Mouse (Mus musculus): ENCODE data around the gene Dnaja3. TPM values are rescaled to one million over a fixed set of nuclear protein-coding genes. Genes with fewer than 3 reads are reported as not detected.
A peak's percentile ranks its signal among the peaks of the same experiment; 100 is the strongest.

The Dnaja3 gene
- polyA plus RNA-seq, 1 experiment from 2014 or later: 65.5 TPM

GRCm38 (mm10) chr16:4611193-4611592 is 28.6 kb upstream of the Dnaja3 start:
- H3K9ac ChIP-seq: no peak overlapping the region
- 93% methylated on average over 5 of the region's 5 CpGs for WGBS

GRCm38 (mm10) chr16:4611676-4612075 is 28.1 kb upstream of the Dnaja3 start:
- H3K9me3 ChIP-seq: no peaks in the 10 kb centered on the region
- H3K9ac ChIP-seq: no peak overlapping the region
- H3K4me1 ChIP-seq: peaks cover 13% of the 10 kb centered on the region
- H3K4me3 ChIP-seq: no peak overlapping the region
- H3K4me2 ChIP-seq: no peak overlapping the region
- H3K36me3 ChIP-seq (replicated peaks): peaks cover 54% of the 10 kb centered on the region
- H3K27ac ChIP-seq: no peak overlapping the region
- 94% methylated on average over 7 of the region's 7 CpGs for WGBS
- ATAC-seq (replicated peaks): no peak
- H3K27me3 ChIP-seq (replicated peaks): no peaks in the 10 kb centered on the region

More at GRCm38 (mm10) chr16:4611193-4611592, 28.6 kb upstream of the Dnaja3 start:
- Histone ChIP-seq H3K9me3 (no peaks in the 10 kb centered on the region), H3K4me1 (peaks cover 18% of the 10 kb centered on the region), H3K27me3 (replicated peaks) (no peaks in the 10 kb centered on the region), H3K36me3 (replicated peaks) (peaks cover 50% of the 10 kb centered on the region), H3K4me3 (no peak overlapping the region), H3K4me2 (no peak overlapping the region), H3K27ac (no peak overlapping the region)
- no peak for ATAC-seq (replicated peaks)

- no peak overlapping the region for H3K4me3 ChIP-seq
- H3K4me2 ChIP-seq: no peak overlapping the region
- WGBS: 91% methylated on average over 9 of the region's 9 CpGs
- H3K4me1 ChIP-seq: no peaks in the 10 kb centered on the region
- no peak overlapping the region for H3K27ac ChIP-seq
- no peak overlapping the region for H3K9ac ChIP-seq
- ATAC-seq (replicated peaks): no peak
- H3K9me3 ChIP-seq: no peaks in the 10 kb centered on the region
- peaks cover 53% of the 10 kb centered on the region for H3K36me3 ChIP-seq (replicated peaks)
- H3K27me3 ChIP-seq (replicated peaks): no peaks in the 10 kb centered on the region
These were observed 26.1 kb upstream of the Dnaja3 start for GRCm38 (mm10) chr16:4613736-4614135.

- no peaks in the 10 kb centered on the region for H3K27me3 ChIP-seq (replicated peaks)
- peak; percentile 29; the same call in 1 of the 2 replicates for ATAC-seq (replicated peaks)
- H3K36me3 ChIP-seq (replicated peaks): peaks cover 50% of the 10 kb centered on the region
These were observed 25.1 kb upstream of the Dnaja3 start for GRCm38 (mm10) chr16:4614639-4615038.

GRCm38 (mm10) chr16:4615297-4615696 is 24.5 kb upstream of the Dnaja3 start:
- ATAC-seq (replicated peaks): no peak
- WGBS: 84% methylated on average over 1 of the region's 1 CpGs
- Histone ChIP-seq H3K9me3 (no peaks in the 10 kb centered on the region), H3K4me3 (no peak overlapping the region), H3K27ac (no peak overlapping the region), H3K36me3 (replicated peaks) (peaks cover 47% of the 10 kb centered on the region), H3K9ac (no peak overlapping the region), H3K27me3 (replicated peaks) (no peaks in the 10 kb centered on the region), H3K4me1 (no peaks in the 10 kb centered on the region), H3K4me2 (no peak overlapping the region)

More at GRCm38 (mm10) chr16:4614639-4615038, 25.1 kb upstream of the Dnaja3 start:
- Histone ChIP-seq H3K9me3 (no peaks in the 10 kb centered on the region), H3K4me1 (no peaks in the 10 kb centered on the region), H3K9ac (no peak overlapping the region), H3K27ac (no peak overlapping the region), H3K4me2 (no peak overlapping the region), H3K4me3 (no peak overlapping the region)
- WGBS: 93% methylated on average over 3 of the region's 3 CpGs

GRCm38 (mm10) chr16:4616829-4617228 is 23.0 kb upstream of the Dnaja3 start:
- Histone ChIP-seq H3K27ac (no peak overlapping the region), H3K4me2 (no peak overlapping the region), H3K9ac (no peak overlapping the region), H3K9me3 (no peaks in the 10 kb centered on the region), H3K4me1 (peaks cover 3% of the 10 kb centered on the region; the same call in 1 of the 2 replicates), H3K27me3 (replicated peaks) (no peaks in the 10 kb centered on the region), H3K36me3 (replicated peaks) (peaks cover 38% of the 10 kb centered on the region), H3K4me3 (no peak overlapping the region)
- ATAC-seq (replicated peaks): no peak
- WGBS: 81% methylated on average over 4 of the region's 4 CpGs

- Histone ChIP-seq H3K4me3 (peak overlapping the region; percentile 67), H3K4me1 (peaks cover 30% of the 10 kb centered on the region), H3K27me3 (replicated peaks) (no peaks in the 10 kb centered on the region), H3K4me2 (peak overlapping the region; percentile 65), H3K27ac (peak overlapping the region; percentile 85), H3K36me3 (replicated peaks) (peaks cover 6% of the 10 kb centered on the region; the same call in 1 of the 2 replicates), H3K9ac (peak overlapping the region; percentile 69), H3K9me3 (no peaks in the 10 kb centered on the region)
- WGBS: 17% methylated on average over 9 of the region's 9 CpGs
- ATAC-seq (replicated peaks): peak; percentile 32
These were observed 15.7 kb upstream of the Dnaja3 start for GRCm38 (mm10) chr16:4624074-4624473.

GRCm38 (mm10) chr16:4624481-4625110 is 15.2 kb upstream of the Dnaja3 start, which contains the start of gene Pam16:
TSS of gene Pam16 (minus strand) at chr16:4624988.
- Histone ChIP-seq H3K4me2 (peak within 1 kb of the TSS; percentile 65), H3K36me3 (replicated peaks) (peaks cover 6% of the 10 kb centered on the region; the same call in 1 of the 2 replicates), H3K27ac (peak within 1 kb of the TSS; percentile 85), H3K9ac (peak within 1 kb of the TSS; percentile 69), H3K9me3 (no peaks in the 10 kb centered on the region), H3K27me3 (replicated peaks) (no peaks in the 10 kb centered on the region), H3K4me3 (peak within 1 kb of the TSS; percentile 67), H3K4me1 (peaks cover 30% of the 10 kb centered on the region)
- ATAC-seq (replicated peaks): peak; percentile 87
- WGBS: under 1% methylated on average over 56 of the region's 56 CpGs

GRCm38 (mm10) chr16:4627105-4627504 is 12.7 kb upstream of the Dnaja3 start:
- H3K27me3 ChIP-seq (replicated peaks): no peaks in the 10 kb centered on the region
- WGBS: 86% methylated on average over 6 of the region's 6 CpGs
- no peak overlapping the region for H3K4me3 ChIP-seq
- H3K27ac ChIP-seq: no peak overlapping the region
- peaks cover 24% of the 10 kb centered on the region for H3K4me1 ChIP-seq
- H3K4me2 ChIP-seq: no peak overlapping the region
- ATAC-seq (replicated peaks): no peak
- no peak overlapping the region for H3K9ac ChIP-seq
- H3K36me3 ChIP-seq (replicated peaks): peaks cover 6% of the 10 kb centered on the region; the same call in 1 of the 2 replicates
- no peaks in the 10 kb centered on the region for H3K9me3 ChIP-seq

GRCm38 (mm10) chr16:4628898-4629419 is 10.8 kb upstream of the Dnaja3 start:
- H3K4me2 ChIP-seq: no peak overlapping the region
- H3K36me3 ChIP-seq (replicated peaks): peaks cover 6% of the 10 kb centered on the region; the same call in 1 of the 2 replicates
- no peaks in the 10 kb centered on the region for H3K9me3 ChIP-seq
- H3K4me3 ChIP-seq: no peak overlapping the region
- WGBS: 90% methylated on average over 9 of the region's 9 CpGs
- no peaks in the 10 kb centered on the region for H3K27me3 ChIP-seq (replicated peaks)
- H3K4me1 ChIP-seq: peaks cover 6% of the 10 kb centered on the region
- no peak overlapping the region for H3K27ac ChIP-seq
- no peak for ATAC-seq (replicated peaks)
- no peak overlapping the region for H3K9ac ChIP-seq

GRCm38 (mm10) chr16:4629950-4630349 is 9.8 kb upstream of the Dnaja3 start:
- Histone ChIP-seq H3K4me3 (no peak overlapping the region), H3K27me3 (replicated peaks) (no peaks in the 10 kb centered on the region), H3K9ac (no peak overlapping the region), H3K4me1 (peaks cover 5% of the 10 kb centered on the region), H3K9me3 (no peaks in the 10 kb centered on the region), H3K36me3 (replicated peaks) (peaks cover 6% of the 10 kb centered on the region; the same call in 1 of the 2 replicates), H3K27ac (no peak overlapping the region), H3K4me2 (no peak overlapping the region)
- WGBS: 30% methylated on average over 6 of the region's 6 CpGs
- 0 out of 2 replicates have a peak, but pooled peaks have one; percentile 7 for ATAC-seq (replicated peaks)

GRCm38 (mm10) chr16:4632050-4632449 is 7.7 kb upstream of the Dnaja3 start:
- H3K4me1 ChIP-seq: no peaks in the 10 kb centered on the region
- 0 out of 2 replicates have a peak, but pooled peaks have one; percentile 31 for ATAC-seq (replicated peaks)
- H3K27ac ChIP-seq: no peak overlapping the region
- 45% methylated on average over 7 of the region's 7 CpGs for WGBS
- peaks cover 6% of the 10 kb centered on the region; the same call in 1 of the 2 replicates for H3K36me3 ChIP-seq (replicated peaks)
- no peaks in the 10 kb centered on the region for H3K9me3 ChIP-seq
- no peak overlapping the region for H3K4me3 ChIP-seq
- H3K4me2 ChIP-seq: no peak overlapping the region
- no peaks in the 10 kb centered on the region for H3K27me3 ChIP-seq (replicated peaks)
- H3K9ac ChIP-seq: no peak overlapping the region
